Mouse (Mus musculus): ENCODE results near the gene Ccnc. TPM values are rescaled to one million over a fixed set of nuclear protein-coding genes. Genes with fewer than 3 reads are reported as not detected.

Ccnc gene
- 10 to 100 TPM; 39.3 to 42.2 TPM for total RNA-seq (2021)

DNA sequence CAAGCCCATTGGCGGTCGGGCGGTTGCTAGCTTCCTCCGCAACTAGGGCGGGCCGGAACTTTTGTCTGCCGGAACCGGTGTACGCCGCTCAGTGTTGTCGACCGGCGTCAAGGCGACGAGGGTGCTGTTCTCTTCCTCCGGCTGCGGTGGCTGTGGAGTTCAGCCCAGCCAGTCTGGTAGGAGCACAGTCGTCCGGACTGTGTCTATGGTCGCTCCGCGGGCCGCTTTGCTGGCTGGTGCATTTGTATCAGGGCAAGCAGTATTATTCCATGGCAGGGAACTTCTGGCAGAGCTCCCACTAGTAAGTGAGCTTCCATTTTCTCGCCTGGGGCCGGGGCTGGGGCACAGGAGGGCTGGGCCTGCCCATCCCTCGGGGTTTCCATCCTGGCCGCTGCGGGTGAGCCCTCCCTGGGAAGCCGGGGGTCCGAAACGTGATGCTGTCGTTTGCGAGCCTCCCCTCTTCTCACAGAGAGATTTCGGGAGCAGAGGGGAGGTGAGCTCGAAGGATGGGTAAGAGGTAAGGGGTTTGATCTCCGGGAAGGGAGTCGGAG is at the start of gene Ccnc:
Gene Ccnc, plus strand, starts transcription at position 87 of the 551 bp plus-strand sequence.
- peak; percentile 93 for DNase-seq

DNA sequence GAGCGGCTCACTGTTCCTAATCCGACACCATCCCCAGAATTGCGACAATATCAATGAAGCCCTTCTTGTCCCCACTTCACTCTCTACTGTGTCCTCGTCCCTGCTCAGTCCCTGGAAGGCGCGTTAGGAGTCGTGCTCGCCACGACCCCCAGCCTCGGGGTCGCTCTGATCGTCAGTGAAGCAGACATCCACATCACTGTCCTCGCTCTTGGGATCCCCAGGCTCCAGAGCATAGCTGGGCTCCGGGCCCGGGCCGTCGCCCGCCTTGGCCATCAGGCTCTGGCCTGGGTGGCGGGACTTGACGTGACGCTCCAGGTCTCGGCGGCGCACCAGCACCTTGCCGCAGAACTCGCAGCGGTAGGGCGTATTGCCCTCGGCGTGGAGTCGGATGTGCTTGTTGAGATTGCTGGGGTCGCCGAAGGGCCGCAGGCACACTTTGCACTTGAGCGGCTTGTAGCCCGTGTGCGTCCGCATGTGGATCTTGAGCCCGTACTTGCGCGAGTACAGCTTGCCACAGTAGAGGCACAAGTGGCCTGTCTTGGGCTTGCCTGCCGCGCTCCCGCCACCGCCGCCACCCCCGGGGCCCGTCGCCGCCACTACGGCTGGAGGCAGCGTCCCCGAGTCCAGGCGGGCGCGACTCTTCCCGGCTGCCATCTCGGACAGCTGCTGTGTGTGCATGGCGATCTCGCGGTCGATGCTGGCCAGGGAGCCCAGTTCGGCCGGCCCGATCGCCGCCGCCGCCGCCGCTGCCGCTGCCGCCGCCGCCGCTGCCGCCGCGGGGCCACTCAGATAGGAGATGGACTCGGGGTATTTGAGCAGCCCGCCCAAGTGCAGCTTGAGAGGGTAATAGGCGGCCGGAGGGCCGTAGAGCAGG is 49.2 kb upstream of the Ccnc start:
- DNase-seq, result no peak

DNA sequence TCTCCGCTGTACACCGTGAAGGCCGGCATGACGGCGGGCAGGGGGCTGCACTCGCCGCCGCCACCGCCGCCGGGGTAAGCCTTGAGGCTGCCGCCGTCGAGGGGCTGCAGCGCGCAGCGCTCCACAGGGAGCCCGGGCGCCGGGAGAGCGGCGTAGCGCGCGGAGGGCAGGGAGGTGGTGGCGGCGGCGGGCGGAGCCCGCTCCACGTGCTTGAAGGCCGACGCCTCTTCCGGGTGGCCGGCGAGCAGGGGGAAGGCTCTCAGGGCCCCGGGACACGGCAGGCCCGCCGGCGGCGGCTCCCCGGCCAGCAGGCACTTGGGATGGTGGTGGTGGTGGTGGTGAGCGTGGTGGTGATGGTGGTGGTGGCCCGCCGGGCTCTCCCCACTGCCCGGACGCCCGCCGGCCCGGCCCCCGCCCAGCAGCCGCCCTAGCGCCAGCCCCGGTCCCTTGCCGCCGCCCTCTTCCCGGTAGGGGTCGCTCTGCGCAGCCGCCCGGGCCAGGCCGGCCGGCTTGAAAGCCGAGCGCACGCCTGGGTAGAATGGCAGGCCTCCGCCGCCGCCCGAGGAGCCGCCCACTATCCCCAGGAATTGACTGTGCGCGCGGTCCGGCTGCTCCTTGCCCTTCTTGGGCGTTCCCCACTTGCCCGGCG is 48.4 kb upstream of the Ccnc start:
- DNase-seq, result no peak

DNA sequence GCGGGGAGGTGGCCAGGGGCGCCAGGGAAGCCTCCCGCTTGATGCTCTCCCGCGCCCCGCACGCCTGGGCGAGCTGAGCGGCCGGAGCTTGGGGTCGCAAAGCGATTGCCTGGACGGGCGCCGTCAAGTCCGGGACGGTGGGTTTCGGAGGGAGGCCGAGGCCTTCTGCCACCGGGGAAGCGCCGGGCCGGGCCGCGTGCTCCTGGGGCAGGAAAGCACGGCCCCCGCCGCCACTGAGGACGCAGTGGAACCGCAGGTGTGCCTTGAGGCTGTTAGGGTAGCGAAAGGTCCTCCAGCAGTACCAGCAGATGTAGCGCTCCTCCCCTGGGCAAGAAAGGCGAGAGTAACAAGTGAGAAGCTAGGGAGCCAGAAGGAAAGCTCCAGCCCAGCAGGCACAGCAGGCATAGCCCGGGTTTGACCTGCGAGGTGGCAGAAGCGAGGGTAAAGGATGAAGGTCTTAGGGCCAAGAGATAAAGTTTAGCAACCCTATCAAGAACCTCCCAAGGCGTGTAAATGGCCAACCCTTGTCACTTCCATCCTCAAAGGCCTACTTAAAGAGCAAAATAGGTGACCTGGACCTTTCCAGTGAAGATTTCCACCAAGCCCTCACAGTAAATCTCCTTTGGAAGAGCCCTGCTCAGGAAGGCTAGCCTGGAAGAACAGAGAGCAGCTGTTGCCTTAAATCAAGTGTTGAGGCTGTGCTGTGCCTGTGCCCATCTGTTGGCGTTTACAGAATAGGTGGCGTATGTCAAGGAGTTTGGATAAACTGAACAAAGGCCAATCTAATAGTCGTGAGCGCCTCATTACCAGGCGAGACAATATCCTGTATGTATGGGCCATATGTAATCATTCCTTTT is 47.6 kb upstream of the Ccnc start:
- DNase-seq, result no peak

DNA sequence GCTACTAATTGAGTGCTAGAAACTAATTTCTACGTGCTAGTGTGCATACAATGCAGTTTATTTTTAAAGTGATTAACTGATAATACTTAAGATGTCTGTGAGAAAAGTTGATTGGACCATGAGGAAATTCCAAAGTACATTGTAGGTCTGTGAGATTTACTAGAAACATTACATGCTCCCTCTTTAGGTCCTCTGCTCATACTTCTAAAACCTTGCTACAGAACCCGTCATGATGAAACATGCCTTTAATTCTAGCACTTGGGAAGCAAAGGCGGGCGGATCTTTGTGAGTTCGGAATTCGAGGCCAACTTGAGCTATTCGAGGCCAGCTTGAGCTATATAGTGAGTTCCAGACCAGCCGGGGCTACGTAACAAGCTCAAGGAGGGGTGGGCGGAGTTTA is 46.5 kb upstream of the Ccnc start:
- DNase-seq, result no peak

DNA sequence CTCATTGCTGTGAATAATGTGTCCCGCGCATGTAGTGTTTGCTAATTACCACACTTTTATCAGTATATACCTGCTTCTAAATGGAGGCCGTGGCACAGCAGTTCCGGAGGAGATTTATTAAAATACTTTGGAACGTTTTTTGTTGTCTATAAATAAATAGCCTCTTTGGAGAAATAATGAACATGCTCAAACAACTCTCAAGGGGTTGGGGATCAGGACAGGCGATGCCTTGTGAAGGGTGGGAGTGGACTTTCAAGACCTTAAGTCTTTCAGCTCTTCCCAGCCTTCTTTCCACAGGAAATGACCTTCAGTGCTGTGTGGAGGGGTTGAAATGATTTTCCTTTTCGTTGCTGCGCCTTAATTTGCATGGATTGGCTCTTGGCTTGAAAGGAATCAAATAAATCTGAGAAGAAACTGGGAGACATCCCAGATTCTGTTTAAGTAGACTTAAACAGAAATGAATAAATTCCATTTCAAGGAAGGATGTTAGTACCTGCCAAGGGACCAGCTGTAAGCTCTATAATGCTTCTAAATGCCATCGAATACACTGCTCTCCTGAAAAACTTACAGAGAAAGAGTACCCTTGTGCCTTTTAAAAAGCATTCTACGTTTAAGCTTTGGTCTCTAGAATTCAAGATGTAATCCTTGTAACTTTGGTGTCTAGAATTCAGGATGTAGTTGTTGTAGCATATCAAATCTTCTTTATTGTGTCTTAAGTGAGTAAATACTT is 44.9 kb upstream of the Ccnc start:
- no peak for DNase-seq

DNA sequence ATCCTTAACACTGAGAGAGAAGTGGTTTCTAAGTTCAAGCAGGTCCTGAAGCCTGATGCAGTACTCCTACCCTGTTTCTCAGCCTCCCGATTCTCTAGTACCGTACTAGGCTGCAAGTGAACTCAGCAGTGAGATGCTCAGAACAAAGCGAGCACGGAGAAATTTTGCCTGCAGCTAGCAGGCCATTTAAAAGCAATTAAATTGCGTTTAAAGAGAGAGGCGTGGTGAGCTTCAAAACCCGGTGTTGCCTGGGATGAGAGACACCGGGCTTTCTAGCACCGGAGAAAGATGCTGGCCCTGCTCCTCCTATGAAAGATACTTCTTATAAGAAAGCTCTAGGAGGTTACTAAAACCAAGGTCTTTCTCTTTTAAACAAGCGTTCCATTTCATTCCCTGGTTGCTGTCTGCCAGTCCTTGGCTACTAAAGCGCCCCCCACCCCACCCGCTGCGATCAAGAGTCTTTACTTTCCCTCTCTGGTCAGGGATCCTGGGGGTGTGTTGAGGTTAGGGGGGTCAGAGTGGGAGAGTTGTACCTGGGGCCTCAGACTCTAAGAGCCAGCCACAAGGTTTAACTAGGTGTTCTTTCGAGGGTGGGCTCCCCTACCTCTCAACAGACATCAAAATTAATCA is 43.0 kb upstream of the Ccnc start:
- no peak for DNase-seq

DNA sequence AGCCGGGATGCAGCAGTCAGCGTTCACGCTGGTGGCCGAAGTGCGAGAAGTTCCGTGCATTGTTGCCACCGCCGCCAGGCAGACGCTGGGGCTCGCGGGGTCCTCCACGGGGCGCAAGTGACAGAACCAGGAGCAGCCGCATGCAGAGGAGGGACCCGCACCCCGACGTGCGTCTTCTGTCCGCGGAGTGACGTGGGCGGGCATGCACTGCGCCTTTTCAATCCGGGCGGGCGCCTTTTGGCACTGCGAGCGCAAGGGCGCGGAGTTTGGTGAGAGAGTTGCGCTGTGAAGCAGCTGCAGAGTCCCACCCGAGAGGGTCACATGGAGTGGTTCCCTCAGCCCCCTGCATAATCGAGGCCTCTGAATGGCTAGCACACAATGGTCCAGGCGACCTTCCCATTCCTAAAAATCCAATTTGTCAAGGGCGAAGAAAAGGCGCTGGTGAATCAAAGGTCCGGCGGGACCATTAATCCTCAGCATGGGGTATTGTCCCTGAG is 41.9 kb upstream of the Ccnc start, which contains the start of gene Prdm13:
Gene Prdm13, minus strand, starts transcription at position 369 of the 497 bp plus-strand sequence.
- DNase-seq, result no peak

DNA sequence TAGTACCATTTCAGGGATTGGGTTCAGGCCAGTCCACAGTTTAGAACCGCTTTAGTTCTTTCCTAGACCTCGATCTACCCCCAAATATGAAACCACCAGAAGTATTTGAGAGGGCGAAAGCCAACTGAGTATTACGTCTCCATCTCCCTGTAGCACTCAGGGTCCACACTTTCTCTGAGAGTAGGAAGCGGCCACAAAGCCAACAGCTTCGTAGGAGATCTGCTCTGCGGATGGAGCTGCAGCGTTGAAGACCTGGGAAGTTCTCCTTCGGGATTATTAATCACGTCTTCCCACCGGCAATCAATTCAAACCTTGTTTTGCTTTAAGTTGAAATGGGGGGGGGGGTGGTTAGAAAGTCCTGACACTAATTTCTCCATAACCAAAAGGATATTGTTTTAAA is 41.1 kb upstream of the Ccnc start:
- no peak for DNase-seq

DNA sequence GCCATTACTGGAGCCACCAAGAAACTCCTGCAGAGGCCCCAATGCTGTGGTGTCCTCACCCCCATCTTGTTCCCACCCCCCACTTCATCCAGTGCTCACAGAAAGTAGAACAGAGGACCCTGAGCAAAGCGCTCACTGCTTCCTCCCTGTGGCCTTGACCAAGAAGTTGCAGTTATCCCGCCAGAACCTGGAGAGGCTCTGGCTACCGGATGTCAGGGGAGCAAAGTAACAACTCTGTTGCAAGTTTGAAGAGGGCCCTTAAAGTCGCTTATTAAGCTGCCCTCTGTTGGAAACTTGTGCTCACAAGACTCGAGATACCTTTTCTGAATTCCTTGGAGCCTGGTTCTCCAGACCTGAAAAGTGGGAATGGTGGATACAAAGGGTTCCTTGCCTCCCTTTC is 40.6 kb upstream of the Ccnc start:
- DNase-seq, result no peak

DNA sequence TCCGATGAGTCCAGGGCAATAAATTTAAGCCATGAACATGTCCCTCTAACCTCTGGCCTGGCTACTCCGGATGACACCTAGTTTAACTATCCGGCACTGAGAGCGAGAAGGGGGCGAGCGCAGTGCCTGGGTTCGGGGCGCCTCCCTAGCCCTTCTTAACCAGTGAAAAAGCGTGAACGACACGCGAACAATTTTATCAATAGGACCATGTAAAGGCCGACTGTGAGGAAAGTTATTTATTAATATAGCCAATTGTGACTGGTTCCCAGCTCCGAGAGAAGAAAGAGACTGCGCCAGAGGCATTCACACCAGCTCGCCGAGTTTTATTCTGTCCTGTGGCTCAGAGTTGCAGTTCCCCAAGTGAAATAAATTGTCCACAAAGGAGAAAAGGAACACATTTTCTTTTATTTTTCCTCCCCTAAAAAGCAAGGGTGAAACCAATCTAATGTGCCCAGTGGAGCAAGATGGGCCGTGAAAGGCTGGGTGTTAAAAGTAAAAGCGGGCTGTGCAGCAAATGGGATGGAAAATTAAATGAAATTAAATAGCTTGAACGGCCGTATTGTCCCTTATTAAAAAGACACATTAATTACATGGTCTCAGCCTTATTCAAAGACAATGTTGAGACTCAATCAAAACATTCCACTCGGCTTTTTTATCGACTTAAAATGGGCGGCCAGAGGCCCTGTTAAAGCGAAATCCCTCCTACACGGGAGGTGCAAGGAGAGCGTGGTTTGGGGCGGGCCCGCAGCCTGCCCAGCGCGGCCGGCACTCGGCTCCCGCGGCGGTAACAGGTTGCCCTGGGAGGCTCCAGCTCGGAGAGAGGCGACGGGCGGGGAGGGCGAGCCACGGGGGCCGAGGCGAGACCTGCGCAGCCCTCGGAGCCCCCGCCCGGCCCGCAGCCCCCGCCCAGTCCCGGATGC is 39.5 kb upstream of the Ccnc start:
- no peak for DNase-seq

DNA sequence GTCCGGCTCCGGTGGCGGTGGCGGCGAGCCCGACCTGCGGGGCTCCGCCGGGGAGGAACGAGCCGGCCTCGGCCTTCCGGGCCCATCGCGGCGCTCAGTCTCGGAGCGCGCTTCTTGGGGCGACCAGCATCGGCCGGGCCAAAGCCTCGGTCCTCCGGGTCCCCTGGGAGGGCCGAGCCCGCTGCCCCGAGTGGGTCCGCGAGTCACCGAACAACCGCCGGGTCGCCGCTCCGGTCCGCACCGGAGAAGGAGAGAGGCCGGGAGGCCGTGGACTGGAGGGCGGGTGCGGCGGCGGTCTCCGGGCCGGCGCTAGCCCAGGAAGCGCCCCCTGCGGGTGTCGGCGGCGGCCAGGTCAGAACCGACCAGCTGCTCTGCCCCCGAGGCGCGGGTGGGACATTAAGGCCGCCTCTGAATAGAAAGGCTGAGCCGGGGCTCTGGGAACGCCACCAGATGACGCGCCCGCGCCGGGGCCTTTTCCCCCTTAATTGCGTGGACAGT is 38.7 kb upstream of the Ccnc start:
- DNase-seq, result no peak

DNA sequence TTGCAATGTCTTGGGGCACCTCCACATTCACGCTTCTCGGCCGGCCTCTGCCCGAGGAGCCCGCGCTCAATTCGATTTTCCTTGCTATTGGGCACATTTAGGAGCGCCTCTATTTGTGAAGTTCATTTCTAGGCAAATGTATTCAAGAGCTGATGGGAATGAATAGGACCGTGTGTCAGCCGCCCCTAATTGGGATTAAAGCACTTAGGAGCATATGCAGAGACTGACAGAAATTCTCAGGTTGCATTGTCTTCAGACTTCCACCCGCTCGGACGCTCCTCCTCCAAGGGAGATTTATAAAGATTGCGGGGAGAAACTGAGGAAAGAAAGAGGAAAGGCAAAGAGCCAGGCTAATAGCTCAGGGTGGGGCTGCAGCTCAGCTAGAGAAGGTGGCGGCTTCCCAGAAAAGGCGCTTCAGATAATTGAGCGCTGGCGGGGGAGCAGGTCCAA is 38.0 kb upstream of the Ccnc start:
- no peak for DNase-seq

DNA sequence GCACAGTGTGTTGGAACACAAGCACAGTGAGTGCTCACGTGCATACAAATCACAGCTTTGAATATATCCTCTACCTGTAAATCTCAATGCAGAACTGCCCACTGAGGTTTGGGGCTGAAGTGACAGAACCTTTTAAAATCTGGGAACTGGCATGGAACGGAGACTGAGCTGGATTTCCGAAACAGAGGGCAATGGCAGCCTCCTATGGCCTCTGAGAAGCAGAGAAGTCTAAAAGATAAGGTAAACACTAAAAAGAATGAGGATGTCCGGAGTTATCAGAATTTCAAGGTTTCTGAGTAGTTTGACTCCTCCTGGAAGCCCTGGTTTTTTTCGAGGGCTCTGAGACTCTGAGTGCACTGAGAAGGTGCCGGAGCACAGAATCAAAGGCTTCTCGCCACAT is 37.3 kb upstream of the Ccnc start:
- no peak for DNase-seq

DNA sequence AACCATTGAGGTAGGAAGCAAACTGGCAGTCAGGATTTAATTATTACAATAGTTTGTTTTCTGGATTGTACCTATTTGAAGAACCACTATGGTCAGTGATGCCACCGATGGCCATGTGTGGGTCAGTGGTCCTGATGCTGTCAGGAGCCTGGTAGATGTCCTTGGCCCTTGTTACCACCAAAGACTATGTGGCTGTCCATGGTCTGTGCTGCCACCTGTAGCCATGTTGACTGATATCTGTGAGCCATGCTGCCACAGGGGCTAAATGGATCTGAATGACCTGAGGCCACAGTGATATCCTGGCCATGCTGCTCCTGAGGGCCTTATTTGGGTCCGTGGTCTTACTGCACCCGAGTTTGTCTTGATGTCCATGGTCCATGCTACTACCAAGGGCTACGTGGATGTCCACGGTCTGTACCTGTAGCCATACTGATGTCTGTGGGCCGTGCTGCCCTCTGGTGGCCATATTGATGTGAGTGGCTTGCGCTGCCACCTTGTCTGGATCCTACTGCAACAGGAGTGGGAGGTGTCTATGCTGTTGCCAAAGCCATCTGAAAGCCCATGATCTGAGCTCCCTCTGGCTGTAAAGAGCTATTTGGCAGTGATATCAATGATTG is 31.8 kb upstream of the Ccnc start:
- no peak for DNase-seq

DNA sequence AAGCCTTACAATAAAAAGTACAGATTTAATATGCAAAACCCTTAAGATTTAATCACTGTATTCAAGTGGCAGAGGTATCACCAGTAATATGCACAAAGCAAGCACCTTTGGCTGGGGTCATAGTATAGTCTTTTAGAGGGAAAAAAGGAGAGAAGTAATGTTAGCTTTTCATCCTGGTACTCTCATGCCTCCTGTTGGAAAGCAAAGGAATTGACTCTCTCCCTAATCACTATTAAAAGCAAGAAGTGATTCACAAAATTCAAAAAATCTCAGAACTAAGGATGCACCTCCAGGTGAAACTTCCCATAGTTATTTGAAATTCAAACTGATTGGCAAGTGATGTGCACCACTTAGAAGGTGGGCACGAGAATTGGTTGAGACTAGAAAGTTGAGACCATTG is 22.5 kb upstream of the Ccnc start:
- DNase-seq, result no peak

DNA sequence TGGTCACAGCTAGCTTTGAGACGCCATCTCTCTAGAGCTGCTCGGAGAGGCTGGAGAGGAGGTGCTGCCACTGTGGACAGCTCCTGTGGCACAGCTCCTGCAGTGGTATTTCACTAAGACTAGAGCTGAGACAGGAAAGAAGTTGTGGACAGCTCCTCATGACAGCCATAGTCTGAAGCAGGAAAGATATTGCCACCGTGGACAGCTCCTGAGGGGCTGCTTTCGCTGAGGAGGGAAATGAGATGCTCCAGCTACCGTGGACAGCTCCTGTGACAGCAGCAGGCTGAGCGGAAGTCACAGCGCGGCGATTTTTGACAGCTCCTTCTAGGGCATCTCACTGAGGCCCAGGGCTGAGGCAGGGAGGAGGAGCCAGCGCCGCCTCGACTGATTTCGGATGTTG is 15.4 kb upstream of the Ccnc start:
- no peak for DNase-seq

DNA sequence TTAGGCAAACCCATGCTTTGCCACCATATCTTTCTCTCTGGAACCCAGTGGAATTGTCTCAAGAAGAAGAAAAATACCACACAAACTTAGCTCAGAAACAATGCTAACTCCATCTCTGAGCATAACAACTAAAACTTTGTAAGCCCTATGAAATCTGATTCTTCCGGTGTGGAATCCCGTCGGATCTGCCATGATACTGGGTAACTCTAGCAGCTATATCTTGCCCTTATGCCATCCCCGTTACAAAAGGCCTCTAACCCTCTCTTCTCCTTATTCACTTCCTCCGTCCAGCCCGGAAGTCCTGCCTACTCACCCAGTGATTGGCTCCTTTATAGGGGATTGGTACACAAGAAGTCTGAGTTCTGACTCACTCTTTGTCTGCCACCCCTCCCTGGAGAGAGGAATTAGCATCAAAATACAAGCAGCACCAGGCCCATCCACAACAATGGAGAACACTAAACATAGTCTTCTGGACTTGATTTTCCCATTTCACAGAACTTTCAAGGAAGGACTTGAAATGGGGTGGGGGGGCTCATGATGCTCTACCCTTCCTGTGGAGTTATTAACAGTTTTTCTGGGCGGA is 4.7 kb upstream of the Ccnc start:
- no peak for DNase-seq
